Mouse (Mus musculus) pancreas, adult 10 weeks (tissue): ENCODE measurements around the gene 1810013L24Rik. TPM values are rescaled to one million over a fixed set of nuclear protein-coding genes. Genes with fewer than 3 reads are reported as not detected.

ENCODE experiments used
- polyA plus RNA-seq: library from polyadenylated mRNA; stranded (reverse); fragments of 350-450 nt; fragmentation: Illumina TruSeq; extraction: RNeasy Lipid Tissue Mini Kit (QIAGEN cat#74804); gene quantifications from one replicate; pipeline ENCODE4 v1.2.3, GENCODE M21; 2015; ENCODE audit warnings: low read depth, low replicate concordance; ENCODE audit not compliant: insufficient read depth

Gene 1810013L24Rik
- polyA plus RNA-seq = 10.9 TPM

DNA sequence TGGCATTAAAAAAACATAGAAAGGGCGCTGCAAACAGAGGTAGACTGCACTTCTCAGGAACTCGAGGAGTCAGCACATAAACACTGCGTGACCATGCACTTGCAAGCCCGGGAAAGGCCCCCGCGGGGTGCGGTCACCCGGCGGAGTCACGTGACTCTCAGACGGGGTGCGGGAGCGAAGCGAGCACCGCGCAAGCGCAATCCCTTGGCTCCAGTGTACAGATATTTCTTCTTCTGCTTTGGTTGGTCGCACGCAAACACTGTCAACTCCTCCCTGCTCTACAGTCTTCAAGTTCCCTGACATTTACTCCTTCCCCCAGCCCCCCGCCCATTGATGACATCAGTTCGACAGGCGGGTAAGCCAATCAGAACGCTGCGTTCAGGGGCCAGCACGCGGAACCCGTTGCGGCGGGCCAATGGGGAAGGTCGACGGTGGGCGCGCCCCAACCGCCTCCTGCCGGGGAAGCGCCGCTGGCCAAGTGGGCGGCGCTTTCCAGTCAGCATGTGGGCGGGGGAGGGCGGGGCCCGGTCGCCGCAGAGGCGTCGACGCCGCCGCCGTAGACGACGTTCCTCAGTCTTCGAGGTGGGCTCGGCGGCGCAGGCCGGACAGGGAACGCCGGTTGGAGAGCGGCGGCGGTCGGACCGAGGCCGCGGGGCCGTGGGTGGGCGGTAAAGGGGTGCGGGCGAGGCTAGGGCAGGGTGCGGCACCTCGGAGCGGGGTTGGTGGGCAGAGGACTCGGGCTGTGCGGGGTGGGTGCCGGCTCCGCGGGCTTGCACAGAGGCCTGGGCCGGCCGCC lies at the start of gene 1810013L24Rik:
1810013L24Rik (plus strand) TSS at position 537 of the 796 bp plus-strand sequence.

GRCm38 (mm10) chr16:8791949-8792557 lies 37.8 kb upstream of the 1810013L24Rik start, which contains the start of gene Usp7:
Gene Usp7, minus strand, starts transcription at chr16:8792308.

Other genes starting within 250 kb of the 1810013L24Rik start
- gene Pmm2, start 192.4 kb upstream of the 1810013L24Rik start, polyA plus RNA-seq = 18.3 TPM
- gene Tmem186, start 192.4 kb upstream of the 1810013L24Rik start, polyA plus RNA-seq = 4.4 TPM
- gene Carhsp1, start 157.9 kb upstream of the 1810013L24Rik start, polyA plus RNA-seq = 17.2 TPM
- gene Gm5767, start 149.3 kb upstream of the 1810013L24Rik start, polyA plus RNA-seq = not detected
- gene Usp7, start 37.8 kb upstream of the 1810013L24Rik start, polyA plus RNA-seq = 22.3 TPM